Mouse (Mus musculus): ENCODE results near the gene Rps8. TPM values are rescaled to one million over a fixed set of nuclear protein-coding genes. Genes with fewer than 3 reads are reported as not detected.
"Not testable (repeated sequence)": the region's sequence is repeated elsewhere in the genome, so short reads cannot be mapped to it uniquely, and the experiment has no call there.

Rps8 gene
- polyA plus RNA-seq (2012; rRNA removed): 496 and 568 TPM in 2 replicates

DNA sequence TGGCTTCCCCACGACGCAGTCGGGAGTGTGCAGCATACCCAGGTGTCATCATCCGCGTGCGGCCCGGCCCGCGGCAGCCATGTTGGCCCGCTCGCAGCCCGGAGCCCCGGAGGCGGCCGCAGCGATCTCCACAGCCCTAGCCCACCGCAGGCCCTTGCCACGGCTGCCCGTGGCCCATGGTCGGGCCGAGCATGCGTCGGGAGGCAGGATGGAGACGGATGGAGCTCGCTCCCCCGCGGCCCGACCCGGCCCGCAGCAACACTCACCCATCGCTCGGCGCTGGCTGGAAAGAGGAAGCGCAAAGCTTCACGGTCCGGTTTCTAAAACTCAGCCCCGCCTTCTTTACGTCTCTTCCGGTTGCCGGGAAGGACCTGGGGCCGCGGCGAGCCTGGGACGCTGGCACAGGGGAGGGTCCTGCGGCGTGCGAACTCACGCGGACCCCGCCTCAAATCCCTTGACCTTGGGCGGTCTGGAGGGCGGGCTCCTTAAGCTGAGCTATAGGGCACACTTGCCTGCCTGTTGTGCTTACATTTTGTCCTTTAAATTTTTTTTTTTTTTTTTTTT is at the start of gene Rps8:
Gene Rps8 (minus strand): TSS at position 452 of the 564 bp plus-strand sequence.
- DNase-seq (ENCODE audit: extremely low spot score in 1 of 2, low spot score in 1 of 2): peak; percentile 78 to 89

DNA sequence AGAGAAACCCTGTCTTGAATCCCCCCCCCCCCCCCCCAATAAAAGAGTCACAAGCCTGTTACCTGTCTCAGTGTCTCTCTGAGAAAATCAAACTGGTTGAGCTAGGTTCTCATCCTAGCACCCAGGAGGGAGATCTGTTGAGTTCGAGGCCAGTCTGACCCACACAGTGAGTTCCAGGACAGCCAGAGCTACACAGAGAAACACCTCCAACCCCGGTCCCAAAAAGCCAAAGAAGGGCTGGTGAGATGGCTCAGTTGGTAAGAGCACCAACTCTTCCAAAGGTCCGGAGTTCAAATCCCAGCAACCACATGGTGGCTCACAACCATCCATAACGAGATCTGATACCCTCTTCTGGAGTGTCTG is 46.9 kb upstream of the Rps8 start:
- DNase-seq (ENCODE audit: extremely low spot score in 1 of 2, low spot score in 1 of 2): no peak

DNA sequence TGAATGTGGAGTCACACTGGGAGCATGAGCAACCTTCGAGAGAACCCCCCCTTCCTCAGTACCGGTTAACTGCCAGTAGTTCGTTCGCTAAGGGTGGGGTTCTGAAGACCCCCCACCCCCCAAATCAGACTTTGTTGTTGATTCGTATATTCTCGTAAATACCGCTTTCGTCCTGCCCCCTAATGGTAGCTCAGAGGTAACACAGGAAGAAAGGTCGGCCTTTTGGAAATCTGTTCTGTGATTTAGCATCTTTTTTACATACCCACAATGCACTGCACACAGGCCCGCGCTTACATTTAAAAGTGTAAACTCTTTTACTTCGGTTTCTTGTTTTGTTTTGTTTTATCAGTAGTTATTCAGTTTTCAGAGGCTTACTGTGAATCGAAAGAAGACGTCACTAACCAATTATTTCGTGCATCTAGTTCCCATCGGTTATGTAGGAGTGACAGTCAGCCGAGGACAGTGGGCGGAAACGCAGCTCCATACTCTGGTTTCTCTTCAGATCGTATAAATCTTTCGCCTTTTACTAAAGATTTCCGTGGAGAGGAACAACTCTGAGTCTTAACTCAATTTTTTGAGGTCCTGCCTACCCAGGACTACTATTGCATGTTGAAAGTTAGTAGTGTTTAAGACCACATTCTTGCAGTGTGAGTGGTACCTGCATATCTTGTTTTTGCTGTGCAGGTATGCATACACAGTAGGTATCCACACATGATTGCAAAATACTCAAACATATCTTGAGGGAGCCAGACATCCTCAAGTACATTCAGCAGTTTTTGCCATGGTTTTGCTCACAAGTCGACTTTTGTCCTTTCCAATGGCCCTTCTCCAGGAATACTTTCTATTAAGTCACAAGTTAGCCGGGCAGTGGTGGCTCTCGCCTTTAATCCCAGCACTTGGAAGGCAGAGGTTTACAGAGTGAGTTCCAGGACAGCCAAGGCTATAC is 46.3 kb upstream of the Rps8 start:
- peak in 1 of 2 experiments; percentile 65 for DNase-seq (ENCODE audit: extremely low spot score in 1 of 2, low spot score in 1 of 2)

DNA sequence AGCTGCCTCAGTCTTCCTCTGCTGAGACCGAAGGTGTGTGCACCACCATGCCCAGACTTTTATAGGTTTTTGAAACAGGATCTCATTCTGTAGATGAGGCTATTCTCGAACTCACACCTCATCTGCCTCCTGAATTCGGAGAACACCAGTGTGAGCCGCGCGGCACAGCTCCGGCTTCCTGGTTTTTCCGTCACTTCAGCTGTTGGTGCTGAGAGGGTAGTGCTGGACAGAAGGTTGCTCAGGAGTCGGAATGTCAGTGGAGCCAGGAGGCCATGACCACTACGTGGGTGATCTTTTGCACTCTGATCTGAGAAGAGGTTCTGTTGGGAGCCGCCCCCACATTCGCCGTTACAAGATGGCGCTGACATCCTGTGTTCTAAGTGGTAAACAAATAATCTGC is 35.8 kb upstream of the Rps8 start:
- no peak for DNase-seq (ENCODE audit: extremely low spot score in 1 of 2, low spot score in 1 of 2)

DNA sequence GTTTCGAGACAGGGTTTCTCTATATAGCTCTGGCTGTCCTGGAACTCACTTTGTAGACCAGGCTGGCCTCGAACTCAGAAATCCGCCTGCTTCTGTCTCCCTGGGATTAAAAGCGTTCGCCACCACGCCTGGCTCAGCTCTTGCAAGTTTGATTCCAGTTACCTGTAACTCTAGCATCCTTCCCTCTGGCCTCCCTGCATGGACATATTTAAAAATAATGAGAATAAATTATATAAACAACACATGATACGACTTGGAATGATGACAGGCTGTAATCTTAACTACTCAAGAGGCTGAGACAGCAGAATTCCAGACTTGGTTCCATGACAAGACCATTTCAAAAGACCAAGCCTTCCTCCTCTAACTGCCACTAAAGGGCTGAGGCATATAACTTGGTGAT is 34.6 kb upstream of the Rps8 start:
- no peak for DNase-seq (ENCODE audit: extremely low spot score in 1 of 2, low spot score in 1 of 2)

DNA sequence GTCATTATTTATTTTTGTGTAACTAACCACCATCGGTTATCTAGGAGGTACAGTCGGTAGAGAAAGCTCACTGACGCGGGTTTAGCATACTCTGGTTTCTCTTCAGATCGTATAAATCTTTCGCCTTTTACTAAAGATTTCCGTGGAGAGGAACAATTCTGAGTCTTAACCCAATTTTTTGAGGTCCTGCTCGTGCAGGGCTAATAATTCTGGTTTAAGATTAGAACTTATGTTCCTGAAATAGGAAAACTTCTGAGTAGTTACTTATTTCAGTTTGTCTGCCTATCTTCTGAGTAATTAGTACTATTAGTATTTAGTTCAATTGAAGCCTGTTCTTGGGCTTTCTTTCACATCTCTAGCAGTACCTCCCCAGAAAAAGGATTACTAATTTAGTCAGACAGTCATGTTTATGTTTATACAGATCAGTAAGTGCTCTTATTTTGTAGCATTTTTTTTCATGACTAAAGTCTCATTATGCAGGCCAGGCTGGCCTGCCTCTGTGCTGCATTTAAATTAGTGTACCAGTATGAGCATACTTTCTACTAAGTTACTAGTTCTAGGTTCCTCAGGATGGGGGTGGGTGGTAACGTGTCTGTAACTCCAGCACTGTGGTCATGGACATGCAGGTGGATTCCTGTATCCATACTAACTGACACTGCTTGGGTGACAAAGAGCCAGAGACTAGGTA is 34.0 kb upstream of the Rps8 start:
- DNase-seq (ENCODE audit: extremely low spot score in 1 of 2, low spot score in 1 of 2): no peak

DNA sequence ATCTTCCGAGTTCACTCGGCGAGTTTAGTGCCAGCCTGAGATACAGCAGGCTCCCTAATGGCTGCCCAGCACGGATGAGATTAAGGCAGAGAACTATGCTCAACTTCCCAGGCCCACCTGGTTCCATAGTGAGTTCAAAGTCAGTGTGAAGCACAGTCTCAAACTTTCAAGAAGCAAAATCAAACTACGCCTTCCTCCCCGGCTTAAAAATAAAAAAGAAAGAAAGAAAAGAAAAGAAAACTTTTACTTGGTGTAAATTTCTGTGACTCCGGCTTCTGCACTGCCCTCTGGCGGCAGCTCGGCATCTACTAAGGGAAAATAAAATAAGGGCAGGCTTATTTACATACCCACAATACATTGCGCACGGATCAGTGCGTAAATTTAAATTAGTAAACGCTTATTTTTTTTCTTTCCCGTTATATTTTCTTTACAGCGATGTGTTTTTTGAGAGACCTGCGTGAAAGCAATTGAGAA is 33.4 kb upstream of the Rps8 start:
- peak; percentile 68 to 90 for DNase-seq (ENCODE audit: extremely low spot score in 1 of 2, low spot score in 1 of 2)

DNA sequence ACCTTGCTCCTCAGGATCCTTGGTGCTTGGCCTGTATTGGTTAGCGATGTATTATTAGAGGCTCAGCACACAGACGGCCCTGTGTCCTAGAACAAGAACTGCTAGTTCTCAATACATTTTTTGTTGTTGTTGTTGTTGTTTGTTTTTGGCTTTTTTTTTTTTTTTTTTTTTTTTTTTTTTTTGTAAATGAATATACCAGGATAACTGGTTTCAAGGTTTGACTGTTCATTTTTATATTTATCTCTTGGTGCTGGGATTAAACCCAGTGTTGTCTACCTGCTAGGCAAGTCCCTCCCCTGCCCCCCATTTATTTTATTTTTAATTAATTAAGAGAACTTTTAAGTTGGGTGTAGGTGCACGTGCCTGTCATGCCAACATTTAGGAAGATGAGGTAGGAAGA is 32.9 kb upstream of the Rps8 start:
- no peak for DNase-seq (ENCODE audit: extremely low spot score in 1 of 2, low spot score in 1 of 2)

DNA sequence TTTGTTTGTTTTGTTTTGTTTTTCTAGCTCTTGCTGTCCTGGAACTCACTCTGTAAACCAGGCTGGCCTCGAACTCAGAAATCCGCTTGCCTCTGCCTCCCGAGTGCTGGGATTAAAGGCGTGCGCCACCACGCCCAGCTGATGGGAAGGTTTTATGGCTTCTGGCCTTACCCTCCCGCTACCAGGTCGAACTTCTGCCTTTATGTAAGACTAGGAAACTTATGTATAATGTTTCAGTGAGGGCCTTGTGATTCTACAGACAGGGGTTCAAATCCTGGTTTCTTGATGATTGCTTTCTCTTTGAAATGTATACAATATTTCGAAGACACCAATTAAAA is 26.7 kb upstream of the Rps8 start:
- DNase-seq (ENCODE audit: extremely low spot score in 1 of 2, low spot score in 1 of 2): not testable (repeated sequence)

DNA sequence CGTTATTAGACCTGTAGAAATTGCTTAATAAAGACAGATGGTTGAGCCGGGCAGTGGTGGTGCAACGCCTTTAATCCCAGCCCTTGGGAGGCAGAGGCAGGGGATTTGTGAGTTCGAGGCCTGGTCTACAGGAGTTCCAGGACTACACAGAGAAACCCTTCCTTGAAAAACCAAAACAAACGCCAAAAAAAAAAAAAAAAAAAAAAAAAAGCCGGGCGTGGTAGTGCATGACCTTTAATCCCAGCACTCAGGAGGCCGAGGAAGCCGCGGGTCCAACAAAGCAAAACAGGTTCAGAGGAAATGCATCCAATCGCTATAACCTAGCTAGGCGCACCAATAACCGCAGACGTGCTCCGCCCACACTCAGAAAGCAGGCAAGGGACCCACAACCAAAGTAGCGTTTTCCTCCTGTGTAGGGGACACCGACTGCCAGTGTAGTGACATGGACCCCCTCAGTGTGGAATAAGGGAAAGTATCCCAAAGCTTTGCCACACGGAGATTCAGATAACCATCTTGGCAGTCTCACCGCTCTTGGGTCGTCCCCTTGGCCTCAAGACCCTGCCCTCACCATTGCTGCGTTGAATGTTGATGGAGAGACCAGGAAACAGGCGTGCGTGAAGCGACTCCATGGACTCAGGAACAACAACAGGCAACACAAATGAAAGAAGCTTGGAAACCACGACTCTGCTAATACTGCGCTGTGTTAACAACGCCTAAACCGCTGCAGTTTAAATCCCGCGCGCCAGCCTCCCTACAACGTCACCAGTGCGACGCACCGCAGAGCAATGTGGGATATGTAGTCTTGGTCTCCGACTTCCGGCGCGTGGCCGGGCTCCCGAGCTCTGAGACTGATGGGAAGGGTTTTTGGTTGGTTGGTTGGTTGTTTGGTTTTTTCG is 26.1 kb upstream of the Rps8 start, which contains the start of gene Kif2c:
Gene Kif2c (minus strand): TSS at position 777 of the 896 bp plus-strand sequence.
- DNase-seq (ENCODE audit: extremely low spot score in 1 of 2, low spot score in 1 of 2): peak; percentile 81 to 96

DNA sequence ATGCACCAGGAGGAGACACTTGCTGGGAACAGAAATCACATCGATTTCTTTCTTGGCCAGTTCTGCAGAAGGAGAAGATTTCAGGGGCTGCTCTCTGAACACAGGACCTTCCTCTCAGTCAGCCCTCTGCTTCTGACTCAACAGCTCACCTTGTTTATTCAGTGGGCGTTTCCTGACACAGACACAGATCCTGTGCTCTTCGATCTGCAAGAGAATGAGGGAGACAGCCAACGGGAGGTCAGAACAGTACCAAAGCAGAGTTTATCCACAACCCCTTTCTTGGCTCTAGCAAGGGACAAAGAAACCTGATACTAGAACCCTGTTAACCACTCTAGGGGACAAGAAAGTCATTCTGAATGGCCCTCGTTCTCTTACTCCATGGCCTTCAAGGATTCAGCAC is 13.9 kb upstream of the Rps8 start:
- DNase-seq (ENCODE audit: extremely low spot score in 1 of 2, low spot score in 1 of 2): no peak

DNA sequence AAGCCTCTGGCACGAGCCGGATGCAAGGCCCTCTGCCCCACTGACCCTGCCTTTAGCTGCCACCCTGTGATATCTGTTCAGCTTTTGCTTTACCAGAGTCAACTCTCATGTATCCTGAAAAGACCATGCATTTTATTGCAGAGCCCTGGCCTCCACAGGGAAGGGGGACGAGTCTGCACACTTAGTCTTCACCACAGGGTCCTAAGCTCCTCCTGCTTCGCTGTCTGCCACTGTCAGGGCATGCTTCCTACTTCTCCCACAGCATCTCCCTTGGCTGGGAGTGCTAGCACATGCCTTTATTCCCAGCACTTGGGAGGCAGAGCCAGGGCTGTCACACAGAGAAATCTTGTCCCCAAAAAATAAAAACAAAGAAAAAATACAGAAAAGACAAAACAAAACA is 5.1 kb upstream of the Rps8 start:
- no peak for DNase-seq (ENCODE audit: extremely low spot score in 1 of 2, low spot score in 1 of 2)

DNA sequence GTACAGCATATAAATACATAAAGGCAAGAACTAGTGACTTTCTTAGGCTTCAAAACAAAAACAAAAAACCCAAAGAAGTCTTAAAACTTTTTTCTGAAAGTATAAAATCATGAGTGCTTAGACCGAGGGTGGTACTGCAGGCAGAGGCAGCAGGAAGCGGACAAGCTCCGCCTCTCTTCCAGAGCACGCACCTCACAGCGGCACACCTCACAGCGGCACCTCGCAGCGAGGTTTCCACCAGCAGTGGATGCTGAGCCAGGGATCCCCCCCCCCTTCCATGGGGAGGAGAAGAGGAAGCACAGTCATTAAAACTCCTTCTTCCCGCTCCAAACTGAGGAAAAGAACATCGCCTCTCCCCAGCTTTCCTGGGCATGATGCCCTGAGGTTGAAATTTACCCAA is 3.6 kb upstream of the Rps8 start:
- DNase-seq (ENCODE audit: extremely low spot score in 1 of 2, low spot score in 1 of 2): no peak

DNA sequence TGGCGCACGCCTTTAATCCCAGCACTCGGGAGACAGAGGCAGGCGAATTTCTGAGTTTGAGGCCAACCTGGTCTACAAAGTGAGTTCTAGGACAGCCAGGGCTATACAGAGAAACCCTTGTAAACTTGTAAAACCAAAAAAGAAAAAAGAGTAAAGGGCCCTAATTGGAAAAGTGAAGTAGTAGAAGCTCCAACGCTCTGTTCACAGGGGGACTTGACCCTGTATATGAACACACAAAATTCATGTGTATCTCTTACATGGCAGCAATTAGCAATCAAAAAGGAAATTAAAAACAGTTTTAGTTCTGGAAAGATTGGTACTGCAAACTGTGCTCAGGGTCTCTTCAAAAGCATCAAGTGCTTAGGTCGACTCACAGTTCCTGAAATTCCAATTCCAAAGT is 329 bp upstream of the Rps8 start:
- DNase-seq (ENCODE audit: extremely low spot score in 1 of 2, low spot score in 1 of 2): no peak

DNA sequence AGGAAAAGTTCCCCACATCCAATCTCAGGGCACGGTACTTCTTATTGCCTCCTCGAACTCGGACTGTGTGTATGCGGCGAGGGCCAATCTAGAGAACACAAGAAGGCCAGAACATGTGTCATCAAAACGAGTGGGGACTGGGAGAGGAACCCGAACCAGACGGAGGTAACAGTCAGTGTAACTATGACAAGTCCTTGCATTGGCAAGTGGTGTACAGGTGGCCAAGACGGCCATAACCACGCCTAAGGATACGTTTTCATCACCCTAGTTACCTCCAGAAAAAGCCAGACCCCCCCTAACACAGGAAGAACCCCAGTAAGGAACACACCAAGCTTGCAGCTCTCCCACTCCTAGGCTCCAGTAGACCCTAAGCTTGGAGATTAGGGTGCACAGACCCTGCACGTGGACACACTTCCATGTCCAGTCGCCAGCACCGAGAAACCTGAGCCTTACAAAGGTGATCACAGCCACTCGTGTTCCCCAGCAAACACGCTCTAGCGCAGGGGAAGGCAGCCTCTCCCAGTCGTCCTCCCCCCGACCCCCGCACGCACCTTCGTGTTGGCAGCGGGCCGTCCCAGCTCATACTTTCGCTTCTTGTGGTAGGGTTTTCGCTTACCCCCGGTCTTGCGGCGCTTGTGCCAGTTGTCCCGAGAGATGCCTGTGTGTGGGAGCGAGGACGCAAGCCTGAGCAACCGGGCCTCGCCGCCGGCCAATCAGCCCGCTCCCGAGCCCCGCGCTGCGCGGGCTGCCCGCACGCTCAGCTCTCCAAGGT is 837 bp downstream of the Rps8 start:
- DNase-seq (ENCODE audit: extremely low spot score in 1 of 2, low spot score in 1 of 2): no peak

DNA sequence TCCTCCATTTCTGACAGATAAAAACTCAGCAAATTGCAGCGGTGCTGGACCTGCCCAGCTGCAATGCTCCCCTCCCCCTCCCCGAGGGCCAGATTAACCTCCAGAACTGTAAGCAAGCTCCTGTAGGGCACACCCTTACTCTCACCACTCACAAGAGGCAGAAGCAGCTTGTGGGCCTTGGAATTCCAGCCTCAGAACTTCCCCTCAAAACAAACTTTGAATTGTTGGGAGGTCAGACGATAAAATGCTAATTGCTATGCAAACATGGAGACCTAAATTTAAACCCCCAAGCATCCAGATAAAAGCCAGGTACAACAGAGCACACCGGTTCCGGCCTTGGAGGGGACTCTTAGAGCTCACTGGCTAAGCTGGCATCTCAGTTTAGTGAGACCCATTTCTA is 3.3 kb downstream of the Rps8 start:
- no peak for DNase-seq (ENCODE audit: extremely low spot score in 1 of 2, low spot score in 1 of 2)

DNA sequence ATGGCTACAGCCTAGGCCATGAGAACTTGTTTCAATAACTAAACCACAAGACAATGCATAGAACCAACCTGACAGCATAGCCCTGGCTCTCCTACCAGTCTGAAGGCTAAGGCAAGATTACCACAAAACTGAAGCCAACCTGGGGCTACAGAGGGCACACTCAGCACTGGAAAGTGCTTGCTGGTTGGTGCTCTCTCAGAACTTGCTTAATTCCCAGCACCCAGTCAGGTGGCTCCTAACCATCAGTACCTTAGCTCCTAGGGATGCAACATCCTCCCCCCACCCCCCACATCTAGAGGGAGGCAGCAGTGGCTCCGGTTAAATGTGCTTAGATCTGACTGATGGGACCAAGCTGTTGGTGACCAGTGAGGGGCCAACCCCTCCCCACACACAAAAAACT is 4.6 kb downstream of the Rps8 start:
- DNase-seq (ENCODE audit: extremely low spot score in 1 of 2, low spot score in 1 of 2): no peak

DNA sequence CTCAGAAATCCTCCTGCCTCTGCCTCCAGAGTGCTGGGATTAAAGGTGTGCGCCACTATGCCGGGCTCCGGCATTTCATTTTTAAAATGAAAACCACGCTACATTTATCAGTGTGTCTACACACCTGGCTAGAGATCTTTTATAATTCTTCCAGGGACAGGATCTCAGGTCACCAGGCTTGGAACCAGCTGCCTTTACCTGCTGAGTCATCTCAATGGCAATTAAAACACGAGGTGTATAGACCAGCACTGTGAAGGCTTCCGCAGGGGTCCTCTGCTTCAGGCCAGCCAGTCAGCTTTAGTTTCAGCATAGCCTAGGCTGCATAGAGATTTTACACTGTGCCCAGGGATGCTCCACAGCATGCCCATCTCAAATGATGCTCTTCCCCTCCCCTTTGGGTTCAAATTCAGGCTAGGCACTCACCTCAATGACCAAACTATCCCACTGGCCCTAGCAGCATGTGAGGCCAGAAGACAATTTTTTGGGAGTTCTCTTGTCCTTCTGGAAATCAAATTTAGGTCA is 5.8 kb downstream of the Rps8 start:
- DNase-seq (ENCODE audit: extremely low spot score in 1 of 2, low spot score in 1 of 2): no peak
